Mouse (Mus musculus): ENCODE results near the gene Nkx1-1. TPM values are rescaled to one million over a fixed set of nuclear protein-coding genes. Genes with fewer than 3 reads are reported as not detected.

The Nkx1-1 gene
- total RNA-seq (2021): not detected
- polyA plus RNA-seq (2012; rRNA removed): not detected in 2 replicates
- long read RNA-seq: 0 reads

DNA sequence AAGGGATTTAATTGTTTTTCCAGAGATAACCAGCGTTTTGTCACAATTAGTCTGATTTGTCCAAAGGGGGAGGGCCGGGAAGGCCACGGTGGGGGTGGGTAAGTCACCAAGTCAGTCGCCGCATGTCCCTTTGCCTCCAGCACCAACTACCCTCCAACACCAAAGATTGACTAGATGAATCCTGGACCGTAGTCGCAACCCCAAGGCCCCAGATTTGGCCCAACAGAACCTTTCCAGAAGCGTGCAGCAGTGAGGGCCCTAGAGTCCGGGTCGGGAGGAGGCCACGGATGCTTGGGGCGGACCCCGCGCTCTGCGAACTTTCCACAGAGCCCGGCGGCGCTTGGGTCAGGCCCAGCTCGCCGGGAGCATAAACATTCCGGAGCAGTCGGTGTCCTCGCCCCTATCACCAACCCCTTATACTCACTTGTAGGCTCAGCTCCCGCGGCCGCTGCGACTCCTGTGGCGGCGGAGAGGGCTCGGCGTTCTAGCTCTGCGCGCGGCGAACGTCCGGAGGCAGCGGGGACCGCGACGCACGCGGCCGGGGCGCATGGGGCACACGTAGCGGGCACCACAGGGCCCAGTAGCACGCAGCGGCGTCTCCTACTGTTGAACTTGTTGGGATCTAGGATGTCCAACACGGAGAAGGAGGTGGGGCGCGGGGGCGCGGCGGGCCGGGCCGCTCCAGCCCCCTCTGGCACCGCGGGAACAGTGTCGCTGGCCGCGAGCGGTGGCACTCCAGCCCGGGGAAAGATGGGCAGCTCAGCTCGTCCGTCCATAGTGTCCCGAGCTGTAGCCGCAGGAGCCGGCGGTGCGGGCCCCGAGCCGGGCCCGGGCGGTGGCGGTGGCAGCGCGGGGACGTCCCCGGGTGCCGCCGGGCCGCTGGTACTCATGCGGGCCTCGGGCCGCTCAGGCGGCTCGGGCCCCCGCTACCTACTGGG, at the start of gene Nkx1-1:
TSS of gene Nkx1-1 (minus strand) at position 776 of the 938 bp plus-strand sequence.
- under 1% methylated on average over 90 of the region's 90 CpGs for WGBS
- Histone ChIP-seq H3K4me3 (0 out of 2 replicates have a peak within 1 kb of the TSS, but pooled peaks have one; percentile 20), H3K36me3 (ENCODE audit: control insufficient read depth, insufficient read depth, low read length) (no peaks in the 10 kb centered on the region), H3K9ac (ENCODE audit: low read depth, low read length) (no peak within 1 kb of the TSS), H3K79me2 (replicated peaks; ENCODE audit: control insufficient read depth, insufficient read depth, low read length) (no peaks in the 10 kb centered on the region), H3K27me3 (ENCODE audit: control insufficient read depth, insufficient read depth, low read length) (peaks cover 51% of the 10 kb centered on the region), H3K27ac (no peak within 1 kb of the TSS), H3K4me1 (ENCODE audit: control insufficient read depth, insufficient read depth, low read length) (no peaks in the 10 kb centered on the region; the same call in 1 of the 2 replicates)
- peak in 1 of 2 experiments; percentile 27 for DNase-seq
- intact Hi-C loops (cut with DNase I): no loop called here
- TF ChIP-seq POLR2A (IDR thresholded peaks at IDR 0.05; ENCODE audit: insufficient read depth, low read depth, low read length): no peak

DNA sequence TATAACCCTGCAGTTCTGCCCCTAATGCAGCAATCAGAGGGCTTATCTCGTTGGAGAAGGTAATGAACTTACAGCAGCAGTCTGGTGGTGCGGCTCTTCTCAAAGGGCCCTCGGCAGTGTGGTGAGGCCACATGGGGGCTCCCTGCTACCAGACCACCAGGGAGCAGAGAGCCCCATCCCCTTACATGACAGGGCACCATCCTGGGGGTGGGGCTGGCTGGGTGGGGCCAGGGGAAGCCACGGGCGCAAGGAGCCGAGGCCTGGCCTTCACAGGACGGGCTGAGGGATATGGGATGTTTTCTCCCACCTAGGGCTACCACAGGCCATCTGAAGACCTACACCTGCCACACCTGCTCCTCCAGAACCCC, 47.5 kb upstream of the Nkx1-1 start:
- intact Hi-C loops (cut with DNase I): no loop called here
- Histone ChIP-seq H3K27me3 (ENCODE audit: control insufficient read depth, insufficient read depth, low read length) (no peaks in the 10 kb centered on the region), H3K4me3 (no peak overlapping the region), H3K9ac (ENCODE audit: low read depth, low read length) (no peak overlapping the region), H3K4me1 (ENCODE audit: control insufficient read depth, insufficient read depth, low read length) (no peaks in the 10 kb centered on the region), H3K27ac (no peak overlapping the region), H3K79me2 (replicated peaks; ENCODE audit: control insufficient read depth, insufficient read depth, low read length) (no peaks in the 10 kb centered on the region), H3K36me3 (ENCODE audit: control insufficient read depth, insufficient read depth, low read length) (no peaks in the 10 kb centered on the region)
- 48% methylated on average over 7 of the region's 7 CpGs for WGBS
- TF ChIP-seq POLR2A (IDR thresholded peaks at IDR 0.05; ENCODE audit: insufficient read depth, low read depth, low read length) (no peak), EP300 (IDR thresholded peaks at IDR 0.05; ENCODE audit: insufficient read depth, low read depth, low read length) (no peak), CTCF (IDR thresholded peaks at IDR 0.05) (no peak)
- no peak for DNase-seq

DNA sequence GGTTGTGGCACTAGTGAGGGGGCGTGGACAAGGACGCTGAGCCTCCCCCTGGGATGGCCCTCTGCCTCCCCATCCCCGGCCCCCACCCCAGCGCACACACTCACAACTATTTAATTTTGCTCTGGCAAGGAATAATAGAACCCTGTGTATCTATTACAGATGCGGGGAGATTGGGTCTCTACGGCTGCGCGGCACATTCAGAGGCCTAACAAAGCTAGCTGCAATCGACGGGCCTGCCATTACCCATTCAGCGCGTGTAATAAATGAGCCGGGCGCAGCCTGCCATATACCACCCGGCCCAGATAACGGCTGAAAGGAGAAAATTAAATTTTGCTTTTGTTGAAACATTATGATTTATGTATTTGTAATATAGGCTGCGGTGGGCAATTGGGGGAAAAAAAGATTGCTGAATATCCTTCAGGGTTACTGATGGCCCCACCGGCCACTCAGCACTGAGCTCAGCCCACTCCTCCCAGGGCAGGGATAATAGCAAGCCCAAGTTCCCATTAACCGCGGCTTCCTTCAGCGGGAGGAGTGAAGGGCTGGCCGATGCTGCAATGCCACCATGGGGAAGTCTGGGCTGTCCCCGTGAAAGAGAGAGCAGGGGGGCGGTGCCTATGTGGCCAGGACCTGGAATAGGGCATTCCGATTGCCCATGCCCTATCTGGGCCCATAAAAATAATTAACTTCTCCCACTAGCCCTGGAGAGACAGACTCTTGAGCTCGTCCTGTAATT, 47.0 kb upstream of the Nkx1-1 start:
- WGBS: 69% methylated on average over 26 of the region's 26 CpGs
- Histone ChIP-seq H3K36me3 (ENCODE audit: control insufficient read depth, insufficient read depth, low read length) (no peaks in the 10 kb centered on the region), H3K4me1 (ENCODE audit: control insufficient read depth, insufficient read depth, low read length) (no peaks in the 10 kb centered on the region), H3K27ac (no peak overlapping the region), H3K9ac (ENCODE audit: low read depth, low read length) (no peak overlapping the region), H3K79me2 (replicated peaks; ENCODE audit: control insufficient read depth, insufficient read depth, low read length) (no peaks in the 10 kb centered on the region), H3K27me3 (ENCODE audit: control insufficient read depth, insufficient read depth, low read length) (no peaks in the 10 kb centered on the region), H3K4me3 (no peak overlapping the region)
- TF ChIP-seq CTCF (IDR thresholded peaks at IDR 0.05): no peak
- intact Hi-C loops (cut with DNase I): no loop called here
- DNase-seq: no peak

DNA sequence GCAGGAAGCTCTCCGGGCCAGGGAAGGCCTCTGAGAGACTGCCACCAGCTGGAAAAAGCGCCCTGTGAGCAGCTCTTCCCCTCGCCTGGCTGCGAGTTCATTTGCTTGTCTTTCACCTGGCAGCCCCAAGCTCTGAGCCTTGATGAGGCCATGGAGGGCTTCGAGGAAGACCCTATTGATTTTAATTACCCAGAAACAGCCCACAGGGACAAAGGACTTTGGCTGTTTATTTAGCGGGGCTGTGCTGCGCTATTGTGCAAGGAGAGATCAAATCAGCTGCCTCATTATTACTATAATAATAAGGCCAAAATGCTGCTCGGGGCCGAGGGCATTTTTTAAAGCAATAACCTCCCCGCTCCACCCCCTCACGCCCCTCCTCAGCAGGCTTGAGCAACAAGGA, 31.7 kb upstream of the Nkx1-1 start:
- no peaks in the 10 kb centered on the region for H3K79me2 ChIP-seq (replicated peaks; ENCODE audit: control insufficient read depth, insufficient read depth, low read length)
- no peaks in the 10 kb centered on the region for H3K27me3 ChIP-seq (ENCODE audit: control insufficient read depth, insufficient read depth, low read length)
- TF ChIP-seq CTCF (IDR thresholded peaks at IDR 0.05) (no peak), POLR2A (IDR thresholded peaks at IDR 0.05; ENCODE audit: insufficient read depth, low read depth, low read length) (no peak), EP300 (IDR thresholded peaks at IDR 0.05; ENCODE audit: insufficient read depth, low read depth, low read length) (no peak)
- intact Hi-C loops (cut with DNase I): no loop called here
- no peak overlapping the region for H3K4me3 ChIP-seq
- no peak overlapping the region for H3K9ac ChIP-seq (ENCODE audit: low read depth, low read length)
- H3K36me3 ChIP-seq (ENCODE audit: control insufficient read depth, insufficient read depth, low read length): no peaks in the 10 kb centered on the region
- WGBS: 65% methylated on average over 11 of the region's 11 CpGs
- H3K27ac ChIP-seq: no peak overlapping the region
- DNase-seq: no peak
- no peaks in the 10 kb centered on the region for H3K4me1 ChIP-seq (ENCODE audit: control insufficient read depth, insufficient read depth, low read length)

DNA sequence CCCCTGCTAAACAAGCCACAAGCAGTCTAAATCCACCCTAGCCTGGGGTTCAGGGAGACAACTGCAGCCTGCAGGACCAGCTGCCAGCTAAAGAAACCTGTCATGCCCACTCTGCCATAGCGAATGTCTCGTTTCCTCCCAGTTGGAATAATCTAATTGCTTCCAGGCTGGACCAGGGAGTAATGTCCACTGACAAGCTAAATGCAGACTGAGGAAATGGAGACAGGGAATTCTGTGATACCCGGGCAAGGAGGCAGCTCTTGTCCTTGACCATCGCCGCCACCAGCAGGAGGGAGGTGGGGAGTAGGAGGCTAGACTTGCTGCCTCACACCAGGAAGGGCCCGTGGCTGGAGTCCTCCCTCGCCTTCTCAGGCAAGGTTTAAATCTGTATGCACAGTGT, 30.6 kb upstream of the Nkx1-1 start:
- H3K4me3 ChIP-seq: no peak overlapping the region
- 61% methylated on average over 7 of the region's 7 CpGs for WGBS
- no peak overlapping the region for H3K9ac ChIP-seq (ENCODE audit: low read depth, low read length)
- intact Hi-C loops (cut with DNase I): no loop called here
- no peak for DNase-seq
- TF ChIP-seq POLR2A (IDR thresholded peaks at IDR 0.05; ENCODE audit: insufficient read depth, low read depth, low read length) (no peak), EP300 (IDR thresholded peaks at IDR 0.05; ENCODE audit: insufficient read depth, low read depth, low read length) (no peak), CTCF (IDR thresholded peaks at IDR 0.05) (no peak)
- H3K36me3 ChIP-seq (ENCODE audit: control insufficient read depth, insufficient read depth, low read length): no peaks in the 10 kb centered on the region
- no peaks in the 10 kb centered on the region for H3K79me2 ChIP-seq (replicated peaks; ENCODE audit: control insufficient read depth, insufficient read depth, low read length)
- H3K4me1 ChIP-seq (ENCODE audit: control insufficient read depth, insufficient read depth, low read length): no peaks in the 10 kb centered on the region
- no peaks in the 10 kb centered on the region for H3K27me3 ChIP-seq (ENCODE audit: control insufficient read depth, insufficient read depth, low read length)
- H3K27ac ChIP-seq: no peak overlapping the region

DNA sequence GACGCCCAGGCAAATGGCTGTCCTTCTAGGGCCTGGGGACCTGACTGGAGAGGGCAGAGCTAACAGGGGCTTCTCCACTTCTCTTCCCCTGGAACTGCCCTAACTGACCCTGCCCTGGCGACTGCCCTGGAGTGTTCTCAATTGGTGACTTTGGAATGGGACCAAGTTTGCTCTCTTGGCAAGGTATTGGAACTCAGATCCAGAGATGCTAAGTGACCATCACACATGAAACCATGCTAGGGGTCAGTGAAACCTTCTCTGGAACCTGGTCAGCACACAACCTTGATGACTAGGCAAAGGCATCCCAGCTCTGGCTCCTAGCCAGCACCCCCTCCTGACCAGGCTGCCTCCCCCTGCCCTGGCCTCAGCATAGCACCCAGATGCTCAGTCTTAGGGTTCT, 25.3 kb upstream of the Nkx1-1 start:
- intact Hi-C loops (cut with DNase I): no loop called here
- 63% methylated on average over 2 of the region's 2 CpGs for WGBS
- no peak for TF ChIP-seq CTCF (IDR thresholded peaks at IDR 0.05)
- TF ChIP-seq POLR2A (IDR thresholded peaks at IDR 0.05; ENCODE audit: insufficient read depth, low read depth, low read length): no peak
- TF ChIP-seq EP300 (IDR thresholded peaks at IDR 0.05; ENCODE audit: insufficient read depth, low read depth, low read length): no peak
- no peak overlapping the region for H3K4me3 ChIP-seq
- no peak for DNase-seq
- no peaks in the 10 kb centered on the region for H3K36me3 ChIP-seq (ENCODE audit: control insufficient read depth, insufficient read depth, low read length)
- no peaks in the 10 kb centered on the region for H3K79me2 ChIP-seq (replicated peaks; ENCODE audit: control insufficient read depth, insufficient read depth, low read length)
- H3K9ac ChIP-seq (ENCODE audit: low read depth, low read length): no peak overlapping the region
- no peaks in the 10 kb centered on the region for H3K4me1 ChIP-seq (ENCODE audit: control insufficient read depth, insufficient read depth, low read length)
- no peak overlapping the region for H3K27ac ChIP-seq
- no peaks in the 10 kb centered on the region for H3K27me3 ChIP-seq (ENCODE audit: control insufficient read depth, insufficient read depth, low read length)
